Comparison of ENCODE assay signal across 8 mouse cellular contexts in genomic region chr6:48675400-48675930, GRCm38 (mm10). TPM values are rescaled to one million over a fixed set of nuclear protein-coding genes. Genes with fewer than 3 reads are reported as not detected.
DNase-seq lines count a peak whose midpoint lies in the region; ATAC-seq and TF ChIP-seq lines count a peak whose summit lies in the region.

No protein-coding gene starts in this region.

- peaks cover 9% of the 10 kb centered on the region; the same call in 1 of the 2 replicates for H3K4me1 ChIP-seq in kidney, adult 2 months (ENCODE audit: control insufficient read depth, insufficient read depth, low read length)
- H3K4me1 ChIP-seq in ES-E14 (ENCODE audit: control insufficient read depth in 2 of 2, insufficient read depth in 2 of 2, low read length in 2 of 2, poor library complexity in 1 of 2), result peaks cover 4 to 14% of the 10 kb centered on the region in 2 experiments
- H3K4me1 ChIP-seq in embryonic facial prominence, embryonic 15.5 days, result no peaks in the 10 kb centered on the region
- H3K4me1 ChIP-seq in liver, embryonic 15.5 days (replicated peaks), result peaks cover 26% of the 10 kb centered on the region

- H3K9ac ChIP-seq in ES-E14 (ENCODE audit: insufficient read depth, low read depth, low read length, poor library complexity, severe bottlenecking), result no peak overlapping the region
- no peak overlapping the region for H3K9ac ChIP-seq in embryonic facial prominence, embryonic 15.5 days
- H3K9ac ChIP-seq in liver, embryonic 15.5 days, result 0 out of 2 replicates have a peak overlapping the region, but pooled peaks have one; percentile 22

- 37% methylated on average over 10 of the region's 10 CpGs for WGBS in kidney, adult 2 months
- 30% methylated on average over 10 of the region's 10 CpGs for WGBS in embryonic facial prominence, embryonic 15.5 days
- WGBS in liver, embryonic 15.5 days (ENCODE audit: insufficient replicate concordance), result 20% methylated on average over 10 of the region's 10 CpGs

- peak overlapping the region; percentile 49 for H3K4me2 ChIP-seq in embryonic facial prominence, embryonic 15.5 days (replicated peaks)
- H3K4me2 ChIP-seq in liver, embryonic 15.5 days, result peak overlapping the region; percentile 64

- no peak for TF ChIP-seq CTCF in kidney, adult 2 months (conservative IDR thresholded peaks at IDR 0.05; ENCODE audit: insufficient read depth, insufficient read length, low read depth, low read length)

- DNase-seq in kidney, adult 2 months, result no peak
- no peak for DNase-seq in kidney, postnatal 10 days
- DNase-seq in ES-E14 (ENCODE audit: low read depth, low spot score), result no peak
- DNase-seq in natural killer cell, adult 2 months (ENCODE audit: low spot score in 2 of 2), result no peak
- no peak for DNase-seq in layer of hippocampus, adult 18-20 months (ENCODE audit: low spot score in 2 of 2)
- no peak for DNase-seq in retina, postnatal 1 day

- ATAC-seq in embryonic facial prominence, embryonic 15.5 days (ENCODE audit: insufficient number of reproducible peaks, low FRiP score, low TSS enrichment, low read depth), result no peak
- ATAC-seq in liver, embryonic 15.5 days (ENCODE audit: insufficient read depth), result peak; percentile 33

- peak overlapping the region; percentile 76 for H3K4me3 ChIP-seq in kidney, adult 2 months (ENCODE audit: insufficient read depth, low read depth, low read length)
- H3K4me3 ChIP-seq in ES-E14 (ENCODE audit: insufficient read depth in 1 of 2, low read depth in 1 of 2, low read length in 2 of 2, poor library complexity in 1 of 2, severe bottlenecking in 1 of 2), result peak overlapping the region in 1 of 2 experiments; percentile 69; a peak in 2 of 4 replicates
- peak overlapping the region; percentile 37 for H3K4me3 ChIP-seq in embryonic facial prominence, embryonic 15.5 days (replicated peaks)
- H3K4me3 ChIP-seq in liver, embryonic 15.5 days (replicated peaks), result peak overlapping the region; percentile 52

- in situ Hi-C loops in ES-E14 (cut with MboI; ENCODE audit: low sequenced_read_pairs in 2 of 2, unreplicated experiment in 2 of 2), result no loop called here

- no peak for TF ChIP-seq POLR2A in kidney, adult 2 months (IDR thresholded peaks at IDR 0.05; ENCODE audit: low read depth, low read length)

- peak overlapping the region; percentile 55 for H3K27ac ChIP-seq in kidney, adult 2 months (ENCODE audit: insufficient read depth, low read depth, low read length)
- H3K27ac ChIP-seq in ES-E14 (ENCODE audit: insufficient read depth, low read depth, low read length, poor library complexity, severe bottlenecking), result peak overlapping the region; percentile 55
- peak overlapping the region; percentile 28; the same call in 1 of the 2 replicates for H3K27ac ChIP-seq in embryonic facial prominence, embryonic 15.5 days (replicated peaks)
- peak overlapping the region; percentile 49 for H3K27ac ChIP-seq in liver, embryonic 15.5 days (replicated peaks)

- no peaks in the 10 kb centered on the region for H3K36me3 ChIP-seq in kidney, adult 2 months (ENCODE audit: control insufficient read depth, insufficient read depth, low read length)
- H3K36me3 ChIP-seq in ES-E14 (ENCODE audit: control insufficient read depth, insufficient read depth, low read length, poor library complexity, severe bottlenecking), result no peaks in the 10 kb centered on the region
- no peaks in the 10 kb centered on the region for H3K36me3 ChIP-seq in embryonic facial prominence, embryonic 15.5 days
- no peaks in the 10 kb centered on the region for H3K36me3 ChIP-seq in liver, embryonic 15.5 days (replicated peaks)

- H3K9me3 ChIP-seq in ES-E14 (ENCODE audit: control insufficient read depth, insufficient read depth, low read depth, low read length), result no peaks in the 10 kb centered on the region
- H3K9me3 ChIP-seq in embryonic facial prominence, embryonic 15.5 days (replicated peaks), result no peaks in the 10 kb centered on the region
- no peaks in the 10 kb centered on the region for H3K9me3 ChIP-seq in liver, embryonic 15.5 days (replicated peaks)

- no peaks in the 10 kb centered on the region for H3K27me3 ChIP-seq in kidney, adult 2 months (replicated peaks; ENCODE audit: control insufficient read depth, insufficient read depth, low read length)
- no peaks in the 10 kb centered on the region for H3K27me3 ChIP-seq in embryonic facial prominence, embryonic 15.5 days
- H3K27me3 ChIP-seq in liver, embryonic 15.5 days, result no peaks in the 10 kb centered on the region

TF ChIP-seq in ES-E14, 5 proteins besides CTCF, POLR2A, EP300 and RAD21:
- TF ChIP-seq CHD2 (IDR thresholded peaks at IDR 0.05; ENCODE audit: low read depth, low read length) (no peak), ZC3H11A (IDR thresholded peaks at IDR 0.05; ENCODE audit: borderline replicate concordance, low read depth, low read length) (no peak), MAFK (IDR thresholded peaks at IDR 0.05; ENCODE audit: insufficient read depth, low read depth, low read length) (no peak), HCFC1 (IDR thresholded peaks at IDR 0.05; ENCODE audit: borderline replicate concordance, insufficient read depth, low read length) (no peak), ZNF384 (IDR thresholded peaks at IDR 0.05; ENCODE audit: low read depth, low read length) (no peak)

RNA-seq across cellular contexts. Expression of gene Gimap9, which starts 0.5 kb away (rescaled TPM):
- polyA plus RNA-seq in kidney, adult 2 months (2012; rRNA removed), result 6.8 and 10.1 TPM in 2 replicates
- 2.9 and 3.4 TPM in 2 replicates for total RNA-seq in ES-E14 (2012; rRNA removed)
- polyA plus RNA-seq in embryonic facial prominence, embryonic 15.5 days (2015; fragmentation: Nextera tagmentation; extraction: Ambion mirVana), result 10.6 and 13.0 TPM in 2 replicates
- 7.5 and 9.5 TPM in 2 replicates for polyA plus RNA-seq in liver, embryonic 15.5 days (2015; fragmentation: Nextera tagmentation; extraction: Ambion mirVana)
- 1 to 10 TPM in 1 of 2 experiments, under 1 TPM in 1; 0.48 to 1.1 TPM for total RNA-seq in layer of hippocampus, adult 18-20 months (2021)

RNA-seq across cellular contexts. Expression of gene Gimap4, which starts 8.9 kb away (rescaled TPM):
- polyA plus RNA-seq in kidney, adult 2 months (2012; rRNA removed), result 27.5 and 44.3 TPM in 2 replicates
- total RNA-seq in ES-E14 (2012; rRNA removed), result 0.26 and 0.67 TPM in 2 replicates
- polyA plus RNA-seq in embryonic facial prominence, embryonic 15.5 days (2015; fragmentation: Nextera tagmentation; extraction: Ambion mirVana), result 12.9 and 13.4 TPM in 2 replicates
- 10.3 and 10.8 TPM in 2 replicates for polyA plus RNA-seq in liver, embryonic 15.5 days (2015; fragmentation: Nextera tagmentation; extraction: Ambion mirVana)
- total RNA-seq in layer of hippocampus, adult 18-20 months (2021), result not detected

RNA-seq across cellular contexts. Expression of gene Gimap8, which starts 28.4 kb away (rescaled TPM):
- polyA plus RNA-seq in kidney, adult 2 months (2012; rRNA removed), result 6.1 and 9.1 TPM in 2 replicates
- total RNA-seq in ES-E14 (2012; rRNA removed), result 0.11 and 0.22 TPM in 2 replicates
- polyA plus RNA-seq in embryonic facial prominence, embryonic 15.5 days (2015; fragmentation: Nextera tagmentation; extraction: Ambion mirVana), result 1.1 and 1.4 TPM in 2 replicates
- polyA plus RNA-seq in liver, embryonic 15.5 days (2015; fragmentation: Nextera tagmentation; extraction: Ambion mirVana), result 0.81 and 0.92 TPM in 2 replicates
- under 1 TPM; 0.77 to 0.81 TPM for total RNA-seq in layer of hippocampus, adult 18-20 months (2021)

RNA-seq across cellular contexts. Expression of gene Gimap6, which starts 32.6 kb away (rescaled TPM):
- polyA plus RNA-seq in kidney, adult 2 months (2012; rRNA removed), result 14.2 and 24.0 TPM in 2 replicates
- total RNA-seq in ES-E14 (2012; rRNA removed), result 0.36 TPM in 1 of 2 replicates, not detected in the other
- polyA plus RNA-seq in embryonic facial prominence, embryonic 15.5 days (2015; fragmentation: Nextera tagmentation; extraction: Ambion mirVana), result 20.3 and 22.3 TPM in 2 replicates
- 7.9 and 9.0 TPM in 2 replicates for polyA plus RNA-seq in liver, embryonic 15.5 days (2015; fragmentation: Nextera tagmentation; extraction: Ambion mirVana)
- total RNA-seq in layer of hippocampus, adult 18-20 months (2021), result 1 to 10 TPM; 4.3 to 4.9 TPM

RNA-seq across cellular contexts. Expression of gene Gm28053, which starts 42.9 kb away (rescaled TPM):
- polyA plus RNA-seq in kidney, adult 2 months (2012; rRNA removed), result not detected in 2 replicates
- total RNA-seq in ES-E14 (2012; rRNA removed), result not detected in 2 replicates
- 0.83 and 1.3 TPM in 2 replicates for polyA plus RNA-seq in embryonic facial prominence, embryonic 15.5 days (2015; fragmentation: Nextera tagmentation; extraction: Ambion mirVana)
- polyA plus RNA-seq in liver, embryonic 15.5 days (2015; fragmentation: Nextera tagmentation; extraction: Ambion mirVana), result 0.97 TPM in 1 of 2 replicates, not detected in the other
- 1 to 10 TPM in 1 of 2 experiments, not detected in 1; 1.9 TPM for total RNA-seq in layer of hippocampus, adult 18-20 months (2021)
